Mouse (Mus musculus) heart, embryonic 16.5 days (tissue): ENCODE measurements around the gene Gm21969. TPM values are rescaled to one million over a fixed set of nuclear protein-coding genes. Genes with fewer than 3 reads are reported as not detected.
A peak's percentile ranks its signal among the peaks of the same experiment; 100 is the strongest.

Experiments used
- ATAC-seq: fragments of 200-750 bp; cut with Nextera tagmentation; replicated peaks from 2 replicates; pipeline ENCODE4 v1.8.0; 2017; ENCODE audit warnings: moderate number of reproducible peaks; ENCODE audit not compliant: insufficient read depth, low FRiP score; ENCODE audit errors: extremely low read depth
- H3K27ac ChIP-seq: fragments of 300-500 bp; sonication (generic); 2 replicates; pipeline ENCODE4 v1.5.1; 2014; ENCODE audit warnings: mild to moderate bottlenecking, low read length, control low read depth, moderate library complexity
- H3K27me3 ChIP-seq: fragments of 300-500 bp; sonication (generic); 2 replicates; pipeline ENCODE4 v1.6.1; 2014; ENCODE audit warnings: low read length, mixed read lengths; ENCODE audit not compliant: control insufficient read depth, insufficient read depth
- H3K36me3 ChIP-seq: fragments of 300-500 bp; sonication (generic); 2 replicates; pipeline ENCODE4 v1.6.1; 2014; ENCODE audit not compliant: control insufficient read depth, insufficient read depth
- H3K4me1 ChIP-seq: fragments of 300-500 bp; sonication (generic); 2 replicates; pipeline ENCODE4 v1.6.1; 2014; ENCODE audit warnings: low read length, mixed read lengths; ENCODE audit not compliant: control insufficient read depth, insufficient read depth
- H3K4me2 ChIP-seq: fragments of 300-500 bp; sonication (generic); 2 replicates; pipeline ENCODE4 v1.6.1; 2014; ENCODE audit warnings: low read depth, mild to moderate bottlenecking, control low read depth, low read length
- H3K4me3 ChIP-seq: fragments of 300-500 bp; sonication (generic); 2 replicates; pipeline ENCODE4 v1.5.1; 2014; ENCODE audit warnings: mild to moderate bottlenecking, control low read depth, low read length
- H3K9ac ChIP-seq: fragments of 300-500 bp; sonication (generic); 2 replicates; pipeline ENCODE4 v1.6.1; 2014; ENCODE audit warnings: low read length, control low read depth
- H3K9me3 ChIP-seq: fragments of 300-500 bp; sonication (generic); replicated peaks from 2 replicates; pipeline ENCODE4 v1.6.1; 2016; ENCODE audit warnings: low read length; ENCODE audit not compliant: control insufficient read depth
- WGBS: fragments of 180-500 bp; shearing (Covaris S2); extraction: QIAGEN DNeasy Blood & Tissue Kit; methylation state at CpG from one replicate; pipeline ENCODE4 v1.1.7; 2014; 5-methylcytosine and 5-hydroxymethylcytosine counted together
- polyA plus RNA-seq: library from polyadenylated mRNA; unstranded; fragments of >200 nt; fragmentation: Nextera tagmentation; extraction: Ambion mirVana; gene quantifications from 2 replicates; pipeline ENCODE4 v1.2.1, GENCODE M21; 2015

Gm21969 gene
- polyA plus RNA-seq = not detected in 2 replicates

DNA sequence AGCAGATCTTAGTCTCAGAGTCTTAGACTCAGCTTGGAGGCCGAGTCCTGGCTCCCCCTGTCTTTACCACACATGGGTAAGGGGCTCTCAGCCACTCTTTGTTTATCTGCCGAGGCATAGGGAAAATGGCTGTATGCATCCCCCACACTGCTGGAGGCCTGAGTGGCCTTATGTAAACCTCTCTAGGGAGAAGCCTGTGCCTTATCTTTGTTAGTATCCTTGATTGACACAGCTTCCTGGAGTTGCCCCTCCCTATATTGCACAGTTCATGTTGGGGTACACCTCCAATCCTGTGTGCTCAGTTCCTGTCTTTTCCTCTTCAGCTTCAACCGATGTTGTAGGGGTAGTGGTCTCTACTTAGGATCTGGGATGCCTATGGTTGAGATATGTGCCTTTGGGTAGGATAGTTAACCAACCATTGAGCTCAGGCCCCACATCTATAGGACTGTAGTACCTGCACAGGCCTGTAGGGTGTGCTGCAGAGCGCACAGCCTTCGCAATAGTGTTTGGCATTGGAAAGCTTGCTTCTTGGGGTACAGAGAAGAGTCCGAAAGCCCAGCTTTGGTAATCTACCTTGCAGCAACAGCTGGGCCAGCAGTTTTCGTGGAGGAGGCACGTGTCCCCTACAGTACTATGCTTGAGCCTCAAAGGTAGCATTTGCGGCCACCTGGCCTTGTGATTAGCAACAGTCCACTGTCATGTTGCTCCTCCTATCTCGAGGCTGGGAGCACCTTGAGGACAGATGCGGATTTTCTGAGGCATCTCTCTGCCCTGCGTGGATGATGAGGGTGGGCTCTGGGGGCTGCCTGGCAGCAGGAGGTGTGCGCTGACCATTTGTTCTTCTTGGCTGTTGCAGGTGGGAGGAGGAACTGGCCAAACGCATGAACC lies at the start of gene Gm21969:
Gm21969 (plus strand) TSS at position 830 of the 888 bp plus-strand sequence.
- Histone ChIP-seq H3K4me2 (no peak within 1 kb of the TSS), H3K4me1 (peaks cover 47% of the 10 kb centered on the region), H3K27ac (peak within 1 kb of the TSS; percentile 84), H3K27me3 (no peaks in the 10 kb centered on the region), H3K9ac (peak within 1 kb of the TSS; percentile 18; the same call in 1 of the 2 replicates), H3K4me3 (no peak within 1 kb of the TSS), H3K36me3 (0 out of 2 replicates have a peak, but pooled peaks cover 6% of the 10 kb centered on the region), H3K9me3 (no peaks in the 10 kb centered on the region)
- no peak for ATAC-seq
- WGBS = 45% methylated on average over 14 of the region's 14 CpGs

DNA sequence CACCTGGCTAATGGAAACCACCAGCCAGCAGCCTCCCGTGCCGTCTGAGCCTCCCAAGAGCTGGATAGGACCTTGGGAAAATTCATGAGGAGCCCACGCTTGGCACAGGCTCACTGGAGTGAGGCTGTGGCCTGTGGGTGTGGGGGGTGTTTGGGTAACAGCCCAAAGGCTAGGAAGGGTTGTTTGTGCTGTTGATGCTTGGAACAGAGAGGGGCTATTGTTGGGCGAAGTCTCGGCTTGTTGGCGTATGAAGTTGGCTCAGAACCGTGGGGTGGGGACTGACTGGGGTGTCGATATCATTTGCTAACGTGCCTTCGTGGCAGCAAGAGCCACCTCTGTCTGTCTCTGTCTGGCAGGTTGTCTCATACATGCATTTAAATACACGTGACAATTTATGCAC lies 47.8 kb upstream of the Gm21969 start:
- H3K4me1 ChIP-seq = 0 out of 2 replicates have a peak, but pooled peaks cover 2% of the 10 kb centered on the region
- H3K27me3 ChIP-seq = no peaks in the 10 kb centered on the region
- no peaks in the 10 kb centered on the region for H3K36me3 ChIP-seq
- ATAC-seq = no peak
- H3K4me3 ChIP-seq = no peak overlapping the region
- no peak overlapping the region for H3K9ac ChIP-seq
- no peak overlapping the region for H3K4me2 ChIP-seq
- H3K27ac ChIP-seq = no peak overlapping the region
- H3K9me3 ChIP-seq = no peaks in the 10 kb centered on the region
- 74% methylated on average over 11 of the region's 11 CpGs for WGBS

DNA sequence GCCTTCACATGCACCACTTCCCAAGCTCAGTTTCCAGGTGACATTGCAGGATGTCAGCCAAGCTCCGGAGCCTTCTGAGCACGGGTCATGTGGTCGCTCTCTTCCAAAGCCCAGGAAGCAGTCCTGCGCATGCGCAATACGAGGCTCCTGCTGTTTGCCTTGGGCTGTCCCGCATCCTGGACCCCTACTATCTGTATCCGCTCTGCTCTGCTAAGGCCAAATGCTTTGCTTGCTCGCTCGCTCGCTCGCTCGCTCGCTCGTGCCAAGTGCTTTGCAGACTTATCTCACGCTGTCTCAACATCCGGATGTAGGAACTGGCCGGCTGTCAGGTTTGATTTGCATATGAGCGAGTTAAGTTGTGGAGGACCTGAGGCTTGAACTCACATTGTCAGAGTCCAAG lies 47.0 kb upstream of the Gm21969 start:
- Histone ChIP-seq H3K36me3 (no peaks in the 10 kb centered on the region), H3K9me3 (peaks cover 3% of the 10 kb centered on the region; the same call in 1 of the 2 replicates), H3K4me1 (0 out of 2 replicates have a peak, but pooled peaks cover 2% of the 10 kb centered on the region), H3K27me3 (no peaks in the 10 kb centered on the region), H3K27ac (no peak overlapping the region), H3K9ac (no peak overlapping the region), H3K4me2 (peak overlapping the region; percentile 18; the same call in 1 of the 2 replicates), H3K4me3 (no peak overlapping the region)
- 40% methylated on average over 19 of the region's 19 CpGs for WGBS
- peak; percentile 83 for ATAC-seq

DNA sequence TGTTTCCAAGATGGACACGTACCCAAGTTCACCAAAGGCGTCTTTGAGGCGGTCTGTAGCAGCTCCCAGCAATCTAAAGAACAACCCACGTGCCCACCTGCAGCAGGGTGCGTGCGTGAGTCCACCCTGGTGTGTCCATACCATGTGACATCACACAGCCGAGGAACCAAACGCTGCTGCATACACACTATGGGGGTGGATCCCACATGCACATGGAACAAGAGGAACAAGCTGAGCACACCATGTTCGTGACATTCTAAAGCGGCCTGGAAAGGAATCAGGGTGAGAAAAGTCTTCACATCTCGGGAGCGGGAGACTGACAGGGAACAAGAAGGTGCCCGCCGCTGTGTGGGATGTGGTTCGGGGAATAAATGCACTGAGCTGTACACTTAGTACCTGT lies 34.6 kb upstream of the Gm21969 start:
- Histone ChIP-seq H3K9ac (no peak overlapping the region), H3K4me2 (no peak overlapping the region), H3K27ac (no peak overlapping the region), H3K27me3 (peaks cover 2% of the 10 kb centered on the region; the same call in 1 of the 2 replicates), H3K4me3 (no peak overlapping the region), H3K9me3 (no peaks in the 10 kb centered on the region), H3K36me3 (no peaks in the 10 kb centered on the region), H3K4me1 (no peaks in the 10 kb centered on the region)
- 79% methylated on average over 15 of the region's 15 CpGs for WGBS
- ATAC-seq = no peak

DNA sequence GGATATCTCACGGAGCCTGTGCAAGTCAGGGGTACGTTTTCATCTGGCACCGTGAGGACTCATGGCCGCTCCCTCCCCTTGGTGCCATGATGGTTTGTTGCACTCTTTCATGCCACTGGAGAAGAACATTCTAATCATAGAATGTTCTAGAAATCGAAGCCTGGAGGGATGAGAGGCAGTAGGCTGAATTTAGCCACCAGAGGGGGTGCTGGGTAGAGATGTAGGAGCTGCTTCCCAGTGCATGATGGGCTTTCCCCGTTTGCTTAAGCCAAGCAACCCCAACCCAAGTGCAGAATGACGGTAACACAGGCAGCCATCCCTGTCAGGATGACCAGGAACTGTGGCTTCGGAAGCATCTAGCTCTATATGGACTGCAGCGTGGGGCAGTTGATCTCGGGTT lies 32.2 kb upstream of the Gm21969 start:
- WGBS = 75% methylated on average over 10 of the region's 10 CpGs
- H3K4me3 ChIP-seq = no peak overlapping the region

DNA sequence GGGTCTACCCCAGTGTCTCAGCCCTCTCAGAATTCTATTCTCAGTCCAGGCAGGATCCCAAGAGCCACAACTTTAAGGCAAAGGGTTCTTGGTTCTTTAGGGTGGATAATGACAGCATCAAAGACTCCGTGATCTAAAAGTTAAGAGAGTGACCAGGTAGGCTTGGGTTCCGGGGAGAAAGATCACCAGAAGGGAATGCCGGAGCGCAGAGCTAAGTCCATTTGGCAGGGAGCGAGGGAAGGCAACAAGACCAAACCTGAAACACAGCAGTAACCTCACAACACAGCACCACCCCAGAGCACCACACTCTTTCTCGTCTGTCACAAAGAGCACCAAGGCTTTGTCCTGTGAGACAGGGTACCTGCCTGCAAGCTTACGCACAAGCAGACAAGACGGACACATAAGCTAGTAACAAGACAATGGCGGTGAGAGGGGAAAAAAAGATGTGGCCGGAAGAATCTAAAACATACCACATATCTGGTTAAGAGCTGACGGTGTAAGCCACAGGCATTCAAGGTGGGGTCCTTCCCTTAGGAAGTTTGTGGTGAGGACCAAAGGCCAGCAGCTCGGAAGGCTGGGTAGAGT lies 30.0 kb upstream of the Gm21969 start:
- H3K36me3 ChIP-seq = no peaks in the 10 kb centered on the region
- WGBS = 84% methylated on average over 12 of the region's 12 CpGs
- no peak overlapping the region for H3K4me2 ChIP-seq
- no peak for ATAC-seq
- no peak overlapping the region for H3K9ac ChIP-seq
- H3K9me3 ChIP-seq = no peaks in the 10 kb centered on the region
- no peaks in the 10 kb centered on the region for H3K27me3 ChIP-seq
- H3K4me3 ChIP-seq = no peak overlapping the region
- H3K4me1 ChIP-seq = peaks cover 23% of the 10 kb centered on the region
- no peak overlapping the region for H3K27ac ChIP-seq

More for the DNA sequence above, 32.2 kb upstream of the Gm21969 start:
- Histone ChIP-seq H3K4me1 (peaks cover 6% of the 10 kb centered on the region), H3K27me3 (peaks cover 2% of the 10 kb centered on the region; the same call in 1 of the 2 replicates), H3K27ac (no peak overlapping the region), H3K4me2 (no peak overlapping the region), H3K36me3 (no peaks in the 10 kb centered on the region), H3K9ac (no peak overlapping the region), H3K9me3 (no peaks in the 10 kb centered on the region)
- ATAC-seq = no peak

DNA sequence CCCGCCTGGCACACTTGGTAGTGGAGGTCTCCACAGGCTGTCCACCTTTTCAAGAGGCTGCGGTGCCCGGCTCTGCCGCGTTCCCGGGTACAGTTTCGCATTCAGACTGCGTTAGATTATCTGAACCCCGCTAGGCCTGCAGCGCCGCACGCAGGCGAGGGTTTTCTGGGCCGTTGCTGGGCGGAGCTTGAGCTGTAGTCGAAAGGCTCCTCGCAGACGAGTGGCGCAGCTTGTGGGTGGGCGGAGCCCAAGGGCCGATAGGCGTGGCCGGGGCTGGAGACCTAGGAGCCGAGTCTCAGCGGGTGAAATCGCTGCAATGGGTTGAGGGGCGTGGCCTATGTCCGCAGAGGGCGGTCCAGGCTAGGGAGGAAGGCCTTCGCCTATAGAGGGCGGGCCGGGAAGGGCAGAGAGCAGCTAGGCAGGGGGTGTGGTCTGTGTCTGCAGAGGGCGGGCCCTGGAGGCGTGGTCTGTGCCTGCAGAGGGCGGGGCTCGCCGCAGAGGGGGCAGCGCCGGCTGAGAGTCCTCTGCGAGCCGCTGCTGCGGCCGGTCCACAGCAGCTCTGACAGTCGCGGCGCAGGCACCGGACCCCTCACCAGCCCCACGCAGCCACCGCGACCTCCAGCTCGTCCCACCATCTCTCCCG lies 28.7 kb upstream of the Gm21969 start:
- peak; percentile 97 for ATAC-seq
- Histone ChIP-seq H3K4me3 (peak overlapping the region; percentile 88), H3K36me3 (no peaks in the 10 kb centered on the region), H3K9ac (peak overlapping the region; percentile 92), H3K4me1 (peaks cover 35% of the 10 kb centered on the region), H3K27ac (peak overlapping the region; percentile 83), H3K27me3 (no peaks in the 10 kb centered on the region), H3K4me2 (peak overlapping the region; percentile 98), H3K9me3 (no peaks in the 10 kb centered on the region)
- WGBS = 0% methylated on average over 52 of the region's 52 CpGs

DNA sequence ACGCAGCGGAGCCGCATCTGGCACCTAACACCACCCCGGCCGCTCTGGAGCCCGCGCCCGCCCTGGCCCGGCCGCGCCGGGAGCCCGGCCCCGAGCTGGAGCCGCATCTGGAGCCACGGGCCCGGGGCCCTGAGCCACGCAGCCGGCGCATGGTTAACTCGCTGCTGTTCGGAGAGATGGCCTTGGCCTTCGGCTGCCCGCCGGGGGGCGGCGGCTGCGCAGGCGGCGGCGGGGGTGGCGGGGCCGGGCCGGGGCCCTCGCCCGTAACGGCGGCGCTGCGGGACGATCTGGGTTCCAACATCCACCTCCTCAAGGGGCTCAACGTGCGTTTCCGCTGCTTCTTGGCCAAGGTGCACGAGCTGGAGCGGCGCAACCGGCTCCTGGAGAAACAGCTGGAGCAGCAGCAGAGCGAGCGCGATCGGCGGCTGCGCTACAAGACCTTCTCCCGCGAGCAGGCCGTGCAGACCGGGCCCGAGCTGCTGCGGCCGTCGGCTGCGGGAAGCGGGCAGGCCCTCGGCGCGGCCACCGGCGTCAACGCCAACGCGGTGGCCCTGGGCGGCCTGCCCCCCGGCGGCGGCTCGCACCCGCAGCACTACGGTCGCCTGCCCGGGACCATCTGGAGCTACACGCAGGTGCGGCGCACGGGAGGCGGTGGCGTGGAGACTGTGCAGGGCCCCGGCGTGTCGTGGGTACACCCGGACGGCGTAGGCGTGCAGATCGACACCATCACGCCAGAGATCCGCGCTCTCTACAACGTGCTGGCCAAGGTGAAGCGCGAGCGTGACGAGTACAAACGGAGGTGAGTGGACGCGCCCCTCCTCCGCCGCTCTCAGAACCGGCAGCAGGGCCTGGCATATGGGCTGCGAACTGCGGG lies 27.9 kb upstream of the Gm21969 start:
- Histone ChIP-seq H3K36me3 (no peaks in the 10 kb centered on the region), H3K4me3 (peak overlapping the region; percentile 88), H3K27me3 (no peaks in the 10 kb centered on the region), H3K9ac (peak overlapping the region; percentile 92), H3K4me2 (peak overlapping the region; percentile 98), H3K9me3 (no peaks in the 10 kb centered on the region), H3K27ac (peak overlapping the region; percentile 83), H3K4me1 (peaks cover 42% of the 10 kb centered on the region)
- ATAC-seq = peak; percentile 26; the same call in 1 of the 2 replicates
- WGBS = under 1% methylated on average over 105 of the region's 111 CpGs
